Mouse (Mus musculus): ENCODE data around the gene 6330409D20Rik.

- TF ChIP-seq CTCF (IDR thresholded peaks at IDR 0.05; ENCODE audit: borderline replicate concordance, insufficient read depth, low read depth, low read length), result no peak
- no peak for TF ChIP-seq POLR2A (IDR thresholded peaks at IDR 0.05; ENCODE audit: borderline replicate concordance, insufficient read depth, low read length)
Measured at GRCm38 (mm10) chr2:32763353-32763752, 22.5 kb upstream of the 6330409D20Rik start.

Data from cerebellum, adult 2 months (tissue).